Mouse (Mus musculus): ENCODE measurements at regions not wholly inside any gene's neighbourhood (a gene's known extent, or its start where the extent isn't known, plus 50 kb on each side); places are given as distances from the start of the nearest gene placed in this dataset.

GRCm38 (mm10) chr11:19073887-19074564 is 55.2 kb upstream of the Meis1 start:
- TF ChIP-seq CTCF (IDR thresholded peaks at IDR 0.05; ENCODE audit: borderline replicate concordance, insufficient read depth, low read depth, low read length) (no peak), POLR2A (IDR thresholded peaks at IDR 0.05; ENCODE audit: borderline replicate concordance, insufficient read depth, low read length) (no peak)

All from cerebellum, adult 2 months (tissue).